Mouse (Mus musculus) gastrocnemius, postnatal 10 days (tissue): ENCODE data around the gene Fxyd7. TPM values are rescaled to one million over a fixed set of nuclear protein-coding genes. Genes with fewer than 3 reads are reported as not detected.

Experiments
- DNase-seq: peaks from one replicate; pipeline ENCODE4 v3.0.0; 2021; ENCODE audit warnings: mixed read lengths
- total RNA-seq, 2 experiments: library from RNA; stranded (reverse); gene quantifications; 2 replicates each; pipeline ENCODE4 v1.2.3; 2021

Fxyd7 gene
- total RNA-seq, 2 experiments from 2014 or later: 2.4 to 2.6 TPM

DNA sequence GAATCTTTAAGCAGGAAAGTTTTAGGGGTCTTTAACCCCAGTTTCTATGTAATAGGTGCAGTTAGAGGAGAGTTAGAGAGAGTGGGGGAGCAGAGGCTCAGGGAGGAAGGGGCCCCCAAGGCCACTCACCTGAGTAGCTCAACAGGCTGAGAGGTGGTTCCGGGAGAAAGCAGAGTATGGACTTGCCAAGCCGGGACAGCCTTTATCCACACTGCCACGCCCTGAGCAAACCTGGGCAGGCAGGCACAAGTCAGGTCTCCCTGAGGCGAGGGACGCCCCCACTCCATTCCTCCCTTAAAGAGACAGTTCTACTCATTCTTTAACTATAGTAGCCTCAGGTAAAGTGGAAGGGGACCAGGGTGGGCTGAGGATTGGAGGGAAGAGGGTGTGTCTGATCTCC lies 25.2 kb upstream of the Fxyd7 start, which contains the start of gene Fxyd3:
Gene Fxyd3, minus strand, starts transcription at position 213 of the 400 bp plus-strand sequence.
- DNase-seq: no peak

DNA sequence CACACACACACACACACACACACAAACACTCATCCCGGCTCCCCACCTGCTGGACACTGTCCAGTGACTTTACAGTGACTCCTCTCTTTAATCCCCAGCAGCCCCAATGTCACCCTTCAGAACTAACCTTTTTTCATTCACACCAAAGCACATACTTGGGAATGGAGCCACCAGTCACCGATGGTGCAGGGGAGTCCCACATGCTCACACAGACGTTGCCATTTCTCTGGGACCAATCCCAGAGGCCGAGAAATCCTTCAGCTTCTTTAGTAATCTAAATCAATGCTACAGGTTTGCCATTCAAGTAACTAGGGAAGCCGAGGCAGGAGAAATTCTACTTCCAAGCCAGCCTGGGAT lies 23.4 kb upstream of the Fxyd7 start:
- no peak for DNase-seq

- no peak for DNase-seq
These were observed 22.9 kb upstream of the Fxyd7 start for GRCm38 (mm10) chr7:31074061-31074712.

DNA sequence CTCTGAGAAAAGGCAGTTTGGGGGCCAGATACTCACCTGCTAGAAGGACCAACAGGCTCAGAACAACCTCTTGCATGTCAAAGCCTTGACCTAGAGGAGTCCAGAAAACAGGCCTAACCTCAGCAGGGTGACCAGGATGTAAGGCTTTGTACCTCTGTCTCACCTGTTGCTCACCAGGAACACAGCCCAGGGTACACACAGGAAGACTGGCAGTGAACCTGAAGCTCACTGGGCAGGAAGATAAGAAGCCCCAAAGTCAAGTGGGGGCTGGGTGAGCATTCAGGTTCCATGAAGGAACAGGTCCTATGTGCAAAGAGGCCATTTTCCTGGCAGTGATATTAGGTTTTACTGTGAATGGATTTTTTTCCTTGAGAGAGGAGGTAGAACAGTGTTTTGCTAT lies 22.3 kb upstream of the Fxyd7 start:
- DNase-seq: no peak

GRCm38 (mm10) chr7:31072326-31072725 lies 21.1 kb upstream of the Fxyd7 start:
- no peak for DNase-seq

- DNase-seq: no peak
These were observed 19.1 kb upstream of the Fxyd7 start for GRCm38 (mm10) chr7:31070324-31070723.

- DNase-seq: no peak
These were observed 18.2 kb upstream of the Fxyd7 start for GRCm38 (mm10) chr7:31069491-31069890.

- DNase-seq: peak; percentile 70
These were observed 16.6 kb upstream of the Fxyd7 start for GRCm38 (mm10) chr7:31067836-31068235.

GRCm38 (mm10) chr7:31063074-31063560 lies 11.8 kb upstream of the Fxyd7 start:
- DNase-seq: no peak

GRCm38 (mm10) chr7:31060621-31061010 lies 9.3 kb upstream of the Fxyd7 start:
- no peak for DNase-seq

- DNase-seq: no peak
These were observed 8.8 kb upstream of the Fxyd7 start for GRCm38 (mm10) chr7:31059919-31060620.

DNA sequence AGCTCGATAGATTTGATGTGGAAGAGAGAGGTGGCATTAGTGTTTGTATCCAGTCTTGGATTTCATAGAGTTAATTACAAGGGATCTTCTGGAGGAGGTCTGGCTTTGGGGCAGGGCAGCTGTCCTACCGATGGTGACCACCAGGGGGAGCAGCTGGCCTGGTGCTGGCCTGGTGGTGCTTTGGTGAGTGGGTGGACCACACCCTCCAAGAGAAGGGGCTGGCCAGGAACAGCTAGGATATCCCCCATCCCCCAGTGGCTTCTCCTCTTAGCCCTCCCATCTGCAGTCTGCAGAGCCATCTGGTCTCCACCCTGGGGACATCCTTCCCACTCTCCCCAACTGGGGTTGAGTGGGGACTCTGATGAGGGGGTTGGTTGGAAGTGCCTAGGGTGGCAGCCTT lies 7.8 kb upstream of the Fxyd7 start, which contains the start of gene Lgi4:
Gene Lgi4, plus strand, starts transcription at position 235 of the 400 bp plus-strand sequence.
- peak; percentile 92 for DNase-seq

GRCm38 (mm10) chr7:31058211-31058610 lies 6.9 kb upstream of the Fxyd7 start:
- DNase-seq: no peak

GRCm38 (mm10) chr7:31057730-31058129 lies 6.5 kb upstream of the Fxyd7 start:
- DNase-seq: no peak

- DNase-seq: no peak
These were observed 5.8 kb upstream of the Fxyd7 start, which contains the start of gene Fxyd1 for GRCm38 (mm10) chr7:31057071-31057470. TSS of gene Fxyd1 (minus strand) at chr7:31057199.

- no peak for DNase-seq
These were observed 5.2 kb upstream of the Fxyd7 start for GRCm38 (mm10) chr7:31056448-31056847.

GRCm38 (mm10) chr7:31055883-31056282 lies 4.6 kb upstream of the Fxyd7 start:
- no peak for DNase-seq

- peak; percentile 95 for DNase-seq
These were observed 4.1 kb upstream of the Fxyd7 start for GRCm38 (mm10) chr7:31055354-31055824.

DNA sequence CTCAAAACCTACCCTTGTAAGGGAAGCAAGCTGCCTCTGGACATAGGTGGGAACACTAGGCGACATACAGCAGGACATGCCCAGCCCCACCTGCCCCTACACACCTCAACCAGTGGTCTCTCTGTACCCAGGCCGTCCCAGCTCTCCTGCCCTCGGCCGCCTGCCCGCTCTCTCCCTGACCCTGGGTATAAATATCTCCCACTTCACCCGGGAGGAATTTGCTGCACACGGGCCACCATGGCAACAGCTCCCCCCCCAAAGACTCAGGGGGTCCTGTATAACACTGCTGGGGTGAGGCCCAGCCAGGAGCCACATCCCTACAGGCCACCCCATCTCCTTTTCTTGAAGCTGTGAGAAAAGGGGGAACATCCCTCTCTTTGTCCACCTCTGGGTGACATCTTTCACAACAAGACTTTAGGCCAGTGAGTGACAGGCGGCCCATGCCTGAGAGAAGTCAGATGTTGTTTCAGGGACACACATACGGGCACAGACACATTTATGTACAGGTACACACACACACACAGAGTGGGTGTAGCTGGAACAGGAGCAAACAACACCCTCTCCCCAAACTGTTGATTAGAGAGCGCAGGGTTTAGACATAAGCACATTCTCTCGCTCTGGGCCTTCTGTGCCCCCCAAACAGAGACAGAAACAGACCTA lies 3.5 kb upstream of the Fxyd7 start:
- peak; percentile 60 for DNase-seq

DNA sequence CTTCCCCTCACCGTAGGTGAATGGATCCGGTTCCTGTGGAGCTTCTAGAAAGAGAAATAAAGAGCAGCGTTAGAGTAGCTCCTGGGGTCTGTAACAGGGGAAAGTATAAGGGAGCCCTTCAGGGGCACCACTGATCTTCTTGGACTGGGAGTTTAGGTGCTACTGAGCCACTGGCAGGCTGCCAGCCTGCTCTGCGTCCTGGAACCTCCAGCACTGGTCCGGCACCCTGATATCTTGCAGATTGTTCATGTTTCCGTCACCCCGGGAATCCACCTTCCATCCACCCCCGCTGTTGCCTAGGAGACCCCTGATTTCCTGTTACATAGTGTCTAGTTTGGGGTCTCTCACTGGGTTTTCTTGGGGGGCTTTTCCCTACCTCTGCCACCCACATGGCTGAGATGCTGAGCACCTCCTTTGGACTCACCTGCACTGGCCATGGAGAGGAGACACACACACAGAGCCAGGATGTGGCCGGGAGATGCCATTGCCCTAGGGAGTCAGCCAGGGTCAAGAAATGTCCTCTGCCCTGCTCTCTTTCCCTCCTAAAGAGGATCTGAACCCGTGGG lies 2.7 kb upstream of the Fxyd7 start:
- DNase-seq: no peak

GRCm38 (mm10) chr7:31052636-31053434 lies 1.6 kb upstream of the Fxyd7 start:
- DNase-seq: peak; percentile 57

DNA sequence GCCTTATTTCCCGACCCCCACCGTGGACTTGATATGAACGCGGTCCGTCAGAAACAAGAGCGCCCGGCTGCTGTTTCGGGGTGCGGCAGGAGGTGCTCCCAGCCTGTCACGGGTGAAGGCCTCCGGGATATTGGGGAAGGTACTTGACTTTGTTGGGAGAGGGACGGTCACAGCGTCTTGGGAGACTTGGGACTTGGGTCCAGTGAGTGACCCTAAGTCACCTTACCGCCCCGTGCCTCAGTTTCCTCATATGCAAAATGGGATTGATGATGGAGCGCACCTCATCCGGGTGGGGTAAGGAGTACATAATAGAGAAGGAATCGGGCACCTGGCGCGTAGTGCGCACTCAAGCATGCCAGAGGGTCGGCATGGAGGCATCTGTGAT lies 976 bp upstream of the Fxyd7 start:
- no peak for DNase-seq
